Mouse (Mus musculus) thymus, adult 18-20 months (tissue): Measurements from ENCODE around the gene Car2.

Experiments used
- DNase-seq, 2 experiments: peaks; one replicate each; pipeline ENCODE4 v3.0.0; 2022; ENCODE audit warnings: mixed read lengths in 2 of 2

Car2 gene

GRCm38 (mm10) chr3:14879293-14879692 lies 6.8 kb upstream of the Car2 start:
- DNase-seq, result no peak

- DNase-seq, result no peak
Observed at GRCm38 (mm10) chr3:14880277-14880676, 5.8 kb upstream of the Car2 start.

- DNase-seq, result no peak
Observed at GRCm38 (mm10) chr3:14882005-14882404, 4.1 kb upstream of the Car2 start.

- no peak for DNase-seq
Observed at GRCm38 (mm10) chr3:14882756-14883155, 3.3 kb upstream of the Car2 start.

- no peak for DNase-seq
Observed at GRCm38 (mm10) chr3:14884826-14885225, 1.2 kb upstream of the Car2 start.

- DNase-seq, result no peak
Observed at GRCm38 (mm10) chr3:14887134-14887666, 1.1 kb downstream of the Car2 start.

- no peak for DNase-seq
Observed at GRCm38 (mm10) chr3:14887686-14888295, 1.7 kb downstream of the Car2 start.

GRCm38 (mm10) chr3:14888549-14888948 lies 2.5 kb downstream of the Car2 start:
- DNase-seq, result no peak

- DNase-seq, result no peak
Observed at GRCm38 (mm10) chr3:14889085-14889484, 3.0 kb downstream of the Car2 start.

GRCm38 (mm10) chr3:14889716-14890409 lies 3.8 kb downstream of the Car2 start:
- DNase-seq, result no peak

- DNase-seq, result no peak
Observed at GRCm38 (mm10) chr3:14892991-14893390, 6.9 kb downstream of the Car2 start.

GRCm38 (mm10) chr3:14893700-14894099 lies 7.6 kb downstream of the Car2 start:
- DNase-seq, result no peak

GRCm38 (mm10) chr3:14895333-14895732 lies 9.3 kb downstream of the Car2 start:
- DNase-seq, result no peak

GRCm38 (mm10) chr3:14897770-14898169 lies 11.7 kb downstream of the Car2 start:
- DNase-seq, result no peak

GRCm38 (mm10) chr3:14903380-14903779 lies 17.3 kb downstream of the Car2 start:
- DNase-seq, result no peak

- DNase-seq, result no peak
Observed at GRCm38 (mm10) chr3:14904165-14904564, 18.1 kb downstream of the Car2 start.

- DNase-seq, result no peak
Observed at GRCm38 (mm10) chr3:14907271-14907670, 21.2 kb downstream of the Car2 start.

- no peak for DNase-seq
Observed at GRCm38 (mm10) chr3:14911992-14912582, 26.0 kb downstream of the Car2 start.

- DNase-seq, result no peak
Observed at GRCm38 (mm10) chr3:14913774-14914173, 27.7 kb downstream of the Car2 start.

- DNase-seq, result no peak
Observed at GRCm38 (mm10) chr3:14915355-14915754, 29.3 kb downstream of the Car2 start.

- no peak for DNase-seq
Observed at GRCm38 (mm10) chr3:14917261-14917660, 31.2 kb downstream of the Car2 start.

- DNase-seq, result no peak
Observed at GRCm38 (mm10) chr3:14944706-14945105, 58.6 kb downstream of the Car2 start.

- DNase-seq, result no peak
Observed at GRCm38 (mm10) chr3:14945627-14946026, 59.6 kb downstream of the Car2 start.
